Mouse (Mus musculus) neural tube, embryonic 14.5 days (tissue): ENCODE results near the gene Aoah. TPM values are rescaled to one million over a fixed set of nuclear protein-coding genes. Genes with fewer than 3 reads are reported as not detected.

ENCODE experiments used
- ATAC-seq: fragments of 200-750 bp; cut with Nextera tagmentation; 2 replicates; pipeline ENCODE4 v1.8.0; 2017; ENCODE audit warnings: low read depth, mild to moderate bottlenecking, moderate TSS enrichment, moderate library complexity
- H3K27ac ChIP-seq: fragments of 300-500 bp; sonication (generic); 2 replicates; pipeline ENCODE4 v1.5.1; 2014; ENCODE audit warnings: low read depth, mild to moderate bottlenecking, control low read depth, low read length, moderate library complexity, mixed read lengths
- H3K27me3 ChIP-seq: fragments of 300-500 bp; sonication (generic); 2 replicates; pipeline ENCODE4 v1.6.1; 2014; ENCODE audit warnings: low read length; ENCODE audit not compliant: control insufficient read depth, insufficient read depth
- H3K36me3 ChIP-seq: fragments of 300-500 bp; sonication (generic); 2 replicates; pipeline ENCODE4 v1.6.1; 2014; ENCODE audit warnings: low read length, mixed read lengths; ENCODE audit not compliant: control insufficient read depth, insufficient read depth
- H3K4me1 ChIP-seq: fragments of 300-500 bp; sonication (generic); 2 replicates; pipeline ENCODE4 v1.6.1; 2014; ENCODE audit warnings: low read length; ENCODE audit not compliant: control insufficient read depth, insufficient read depth
- H3K4me2 ChIP-seq: fragments of 300-500 bp; sonication (generic); 2 replicates; pipeline ENCODE4 v1.6.1; 2014; ENCODE audit warnings: mild to moderate bottlenecking, low read depth, low read length, control low read depth
- H3K4me3 ChIP-seq: fragments of 300-500 bp; sonication (generic); 2 replicates; pipeline ENCODE4 v1.5.1; 2014; ENCODE audit warnings: low read depth, low read length, control low read depth, mixed read lengths
- H3K9ac ChIP-seq: fragments of 300-500 bp; sonication (generic); replicated peaks from 2 replicates; pipeline ENCODE4 v1.6.1; 2014; ENCODE audit warnings: low read depth, mild to moderate bottlenecking, control low read depth, low read length, mixed read lengths
- H3K9me3 ChIP-seq: fragments of 300-500 bp; sonication (generic); 2 replicates; pipeline ENCODE4 v1.6.1; 2016; ENCODE audit warnings: low read length; ENCODE audit not compliant: control insufficient read depth
- WGBS: fragments of 180-500 bp; shearing (Covaris S2); extraction: QIAGEN DNeasy Blood & Tissue Kit; methylation state at CpG from one replicate; pipeline ENCODE4 v1.1.7; 2014; 5-methylcytosine and 5-hydroxymethylcytosine counted together
- polyA plus RNA-seq: library from polyadenylated mRNA; unstranded; fragments of >200 nt; fragmentation: Nextera tagmentation; extraction: Ambion mirVana; gene quantifications from 2 replicates; pipeline ENCODE4 v1.2.1, GENCODE M21; 2014

The Aoah gene
- polyA plus RNA-seq: 0.70 TPM in 1 of 2 replicates, not detected in the other

DNA sequence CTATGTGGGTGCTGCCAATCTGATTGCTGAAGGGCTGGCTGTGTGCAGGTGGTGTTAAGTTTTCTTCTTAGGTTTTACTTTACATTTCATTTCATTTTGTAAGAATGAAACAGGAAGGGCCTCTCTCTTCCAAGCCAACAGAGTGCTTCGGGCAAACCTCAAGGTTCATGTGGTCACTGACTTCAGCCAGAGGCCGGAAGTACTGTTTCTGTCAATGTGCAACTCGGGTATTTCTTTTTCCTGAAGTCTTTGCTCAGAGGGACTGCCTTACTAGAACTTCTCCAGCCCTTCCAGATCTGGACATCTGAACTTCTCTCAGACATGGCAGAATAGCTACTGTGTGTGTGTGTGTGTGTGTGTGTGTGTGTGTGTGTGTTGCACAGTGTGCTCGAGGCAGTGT lies at the start of gene Aoah:
Gene Aoah (plus strand): TSS at position 213 of the 400 bp plus-strand sequence.
- H3K4me1 ChIP-seq: no peaks in the 10 kb centered on the region
- no peak within 1 kb of the TSS for H3K4me3 ChIP-seq
- H3K9ac ChIP-seq: no peak within 1 kb of the TSS
- 84% methylated on average over 4 of the region's 4 CpGs for WGBS
- H3K27me3 ChIP-seq: no peaks in the 10 kb centered on the region
- H3K36me3 ChIP-seq: no peaks in the 10 kb centered on the region
- no peak for ATAC-seq
- no peaks in the 10 kb centered on the region for H3K9me3 ChIP-seq
- no peak within 1 kb of the TSS for H3K27ac ChIP-seq
- H3K4me2 ChIP-seq: no peak within 1 kb of the TSS

DNA sequence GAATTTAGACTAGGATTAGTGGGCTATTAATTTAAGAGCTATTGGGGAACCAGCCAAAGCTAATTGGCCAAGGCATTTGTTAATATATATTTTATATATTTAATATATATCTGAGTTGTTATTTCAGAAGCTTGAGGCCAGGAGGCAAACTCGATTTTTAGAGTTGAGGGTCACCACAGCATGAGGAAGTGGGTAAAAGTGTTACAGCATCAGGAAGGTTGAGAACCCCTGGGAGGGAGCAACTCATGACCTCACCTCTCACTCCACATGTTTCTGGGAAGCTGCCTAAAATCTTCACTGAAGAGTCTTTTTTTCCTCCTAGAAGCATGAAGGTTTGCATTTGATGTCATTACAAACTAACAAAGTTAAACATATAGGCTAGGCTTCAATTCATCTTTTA lies 39.1 kb upstream of the Aoah start:
- H3K27me3 ChIP-seq: no peaks in the 10 kb centered on the region
- 77% methylated on average over 1 of the region's 1 CpGs for WGBS
- H3K4me1 ChIP-seq: no peaks in the 10 kb centered on the region
- no peak for ATAC-seq
- no peak overlapping the region for H3K27ac ChIP-seq
- H3K4me3 ChIP-seq: no peak overlapping the region
- H3K9ac ChIP-seq: no peak overlapping the region
- no peaks in the 10 kb centered on the region for H3K36me3 ChIP-seq
- H3K9me3 ChIP-seq: no peaks in the 10 kb centered on the region
- no peak overlapping the region for H3K4me2 ChIP-seq

DNA sequence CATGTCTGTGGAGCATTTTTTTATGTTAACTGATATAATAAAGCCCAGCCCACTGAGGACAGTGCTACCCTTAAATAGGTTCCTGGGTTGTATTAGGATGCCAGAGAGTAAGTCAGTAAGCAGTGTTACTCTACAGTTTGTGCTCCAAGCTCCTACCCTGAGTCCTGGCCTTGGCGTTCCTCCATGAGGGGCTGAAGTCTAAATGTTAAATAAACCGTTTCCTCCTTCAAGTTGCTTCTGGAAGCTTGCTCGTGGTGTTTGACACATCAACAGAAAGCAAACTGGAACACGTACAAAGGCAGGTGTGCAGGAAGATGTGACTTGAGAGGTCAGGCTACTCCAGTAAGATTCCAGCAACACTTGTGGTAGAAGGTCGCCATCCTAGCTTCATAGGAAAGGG lies 10.3 kb upstream of the Aoah start:
- ATAC-seq: no peak
- Histone ChIP-seq H3K27ac (no peak overlapping the region), H3K27me3 (no peaks in the 10 kb centered on the region), H3K36me3 (no peaks in the 10 kb centered on the region), H3K4me3 (no peak overlapping the region), H3K9ac (no peak overlapping the region), H3K4me2 (no peak overlapping the region), H3K4me1 (no peaks in the 10 kb centered on the region), H3K9me3 (no peaks in the 10 kb centered on the region)
- 83% methylated on average over 5 of the region's 5 CpGs for WGBS

GRCm38 (mm10) chr13:20784060-20784459 lies 9.9 kb upstream of the Aoah start:
- Histone ChIP-seq H3K27me3 (no peaks in the 10 kb centered on the region), H3K36me3 (no peaks in the 10 kb centered on the region), H3K9me3 (no peaks in the 10 kb centered on the region), H3K4me2 (no peak overlapping the region), H3K27ac (no peak overlapping the region), H3K4me3 (no peak overlapping the region), H3K9ac (no peak overlapping the region), H3K4me1 (no peaks in the 10 kb centered on the region)
- WGBS: 95% methylated on average over 6 of the region's 6 CpGs
- no peak for ATAC-seq

DNA sequence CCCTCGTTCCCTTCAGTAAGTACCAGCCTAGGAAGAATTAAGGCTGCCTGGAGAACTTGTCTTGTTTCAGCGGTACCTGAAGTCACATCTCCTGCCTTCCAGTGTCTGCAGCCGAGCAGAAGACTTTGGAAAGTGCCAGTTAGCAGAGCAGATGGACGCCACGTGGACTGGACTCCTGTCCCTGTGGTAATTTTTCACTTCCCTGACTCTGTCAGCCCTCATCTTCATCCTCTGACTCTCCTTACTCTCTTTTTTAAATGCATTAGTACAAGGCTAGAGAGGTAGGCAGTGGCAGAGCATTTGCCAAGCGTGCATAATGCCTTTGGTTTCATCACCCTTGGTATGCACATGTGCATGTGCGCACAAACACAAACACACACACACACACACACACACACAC lies 8.0 kb upstream of the Aoah start:
- Histone ChIP-seq H3K4me2 (no peak overlapping the region), H3K9ac (no peak overlapping the region), H3K27ac (no peak overlapping the region), H3K36me3 (no peaks in the 10 kb centered on the region), H3K4me1 (no peaks in the 10 kb centered on the region), H3K9me3 (no peaks in the 10 kb centered on the region), H3K27me3 (no peaks in the 10 kb centered on the region), H3K4me3 (no peak overlapping the region)
- WGBS: 79% methylated on average over 7 of the region's 7 CpGs
- no peak for ATAC-seq

- H3K36me3 ChIP-seq: no peaks in the 10 kb centered on the region
- WGBS: 92% methylated on average over 1 of the region's 1 CpGs
- no peaks in the 10 kb centered on the region for H3K9me3 ChIP-seq
- no peak for ATAC-seq
- no peaks in the 10 kb centered on the region for H3K27me3 ChIP-seq
- no peak overlapping the region for H3K9ac ChIP-seq
- H3K4me3 ChIP-seq: no peak overlapping the region
- no peak overlapping the region for H3K4me2 ChIP-seq
- no peak overlapping the region for H3K27ac ChIP-seq
- no peaks in the 10 kb centered on the region for H3K4me1 ChIP-seq
Measured at GRCm38 (mm10) chr13:20786825-20787245, 7.1 kb upstream of the Aoah start.

GRCm38 (mm10) chr13:20787952-20788351 lies 6.0 kb upstream of the Aoah start:
- Histone ChIP-seq H3K9me3 (no peaks in the 10 kb centered on the region), H3K4me3 (no peak overlapping the region), H3K4me2 (no peak overlapping the region), H3K27ac (no peak overlapping the region), H3K9ac (no peak overlapping the region), H3K36me3 (no peaks in the 10 kb centered on the region), H3K4me1 (no peaks in the 10 kb centered on the region), H3K27me3 (no peaks in the 10 kb centered on the region)
- 86% methylated on average over 4 of the region's 4 CpGs for WGBS
- no peak for ATAC-seq

DNA sequence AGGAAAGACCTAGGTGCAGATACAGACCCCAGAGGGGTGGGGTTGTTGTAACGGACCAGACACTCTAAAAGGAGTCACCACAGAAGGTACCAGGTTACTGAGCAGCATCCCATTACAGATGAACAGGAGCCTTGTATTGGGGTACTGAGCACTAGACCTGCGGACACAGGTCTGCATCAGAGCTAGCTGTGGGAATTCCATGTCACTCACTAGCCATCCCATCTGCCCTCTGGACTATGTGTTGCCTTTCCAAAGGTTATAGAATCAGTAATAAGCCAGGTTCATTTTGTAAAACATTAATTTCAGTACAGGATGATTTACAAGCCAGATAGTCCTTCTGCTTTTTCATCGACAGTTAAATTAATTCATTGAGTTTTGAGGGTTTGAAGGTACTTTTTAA lies 2.7 kb downstream of the Aoah start:
- H3K9me3 ChIP-seq: no peaks in the 10 kb centered on the region
- WGBS: 92% methylated on average over 3 of the region's 3 CpGs
- H3K9ac ChIP-seq: no peak overlapping the region
- H3K36me3 ChIP-seq: no peaks in the 10 kb centered on the region
- no peak overlapping the region for H3K4me3 ChIP-seq
- no peak overlapping the region for H3K27ac ChIP-seq
- H3K4me1 ChIP-seq: no peaks in the 10 kb centered on the region
- ATAC-seq: no peak
- no peaks in the 10 kb centered on the region for H3K27me3 ChIP-seq
- H3K4me2 ChIP-seq: no peak overlapping the region

DNA sequence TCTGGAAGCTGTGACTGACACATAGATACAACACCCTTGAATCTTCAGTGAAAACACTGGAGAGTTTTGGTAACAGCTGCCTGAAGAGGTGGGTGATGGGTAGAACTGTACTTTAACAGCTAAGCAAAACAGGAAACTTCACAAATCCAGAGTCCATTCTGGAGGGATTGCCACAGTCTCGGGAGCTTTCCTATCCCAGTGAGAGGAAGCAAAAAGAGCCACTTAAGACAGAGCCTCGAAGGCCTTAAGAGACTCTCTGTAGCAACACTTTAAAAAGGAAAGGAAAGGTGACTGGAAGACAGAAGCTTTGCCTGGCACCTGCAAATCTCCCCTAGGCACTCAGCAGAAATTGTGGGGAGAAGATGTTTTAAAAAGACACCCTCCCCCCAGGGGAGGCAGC lies 4.6 kb downstream of the Aoah start:
- H3K9ac ChIP-seq: no peak overlapping the region
- no peak overlapping the region for H3K4me3 ChIP-seq
- ATAC-seq: no peak
- no peaks in the 10 kb centered on the region for H3K36me3 ChIP-seq
- no peaks in the 10 kb centered on the region for H3K4me1 ChIP-seq
- WGBS: 60% methylated on average over 2 of the region's 2 CpGs
- no peaks in the 10 kb centered on the region for H3K27me3 ChIP-seq
- no peak overlapping the region for H3K4me2 ChIP-seq
- no peak overlapping the region for H3K27ac ChIP-seq
- H3K9me3 ChIP-seq: no peaks in the 10 kb centered on the region

- H3K9me3 ChIP-seq: no peaks in the 10 kb centered on the region
- no peaks in the 10 kb centered on the region for H3K36me3 ChIP-seq
- H3K27me3 ChIP-seq: no peaks in the 10 kb centered on the region
- no peak for ATAC-seq
- H3K9ac ChIP-seq: no peak overlapping the region
- H3K4me1 ChIP-seq: no peaks in the 10 kb centered on the region
- no peak overlapping the region for H3K4me2 ChIP-seq
- no peak overlapping the region for H3K27ac ChIP-seq
- 79% methylated on average over 3 of the region's 3 CpGs for WGBS
- H3K4me3 ChIP-seq: no peak overlapping the region
Measured at GRCm38 (mm10) chr13:20799772-20800171, 5.9 kb downstream of the Aoah start.
